19 mouse cellular contexts compared by ENCODE assay signal in the genomic region with DNA sequence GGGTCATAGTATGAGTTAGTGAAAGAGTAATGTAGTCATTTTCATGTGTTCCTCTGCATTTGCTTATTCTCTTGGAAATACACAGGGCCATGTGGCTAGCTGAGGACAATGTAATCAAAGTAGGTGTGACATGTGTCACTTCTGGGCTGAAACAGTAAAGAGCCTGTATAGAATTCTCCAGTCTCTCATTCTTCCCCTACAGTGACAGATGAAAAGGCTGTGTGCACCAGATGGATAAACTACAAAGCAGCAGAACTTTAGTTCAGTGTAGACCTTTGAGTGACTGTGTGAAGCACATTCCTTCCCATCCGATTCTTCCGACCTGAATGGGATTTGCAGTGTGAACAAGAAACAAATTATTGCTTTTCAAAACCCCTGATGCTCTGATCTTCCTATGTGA.
DNase-seq lines count a peak whose midpoint lies in the region; ATAC-seq and TF ChIP-seq lines count a peak whose summit lies in the region.
"Had no signal": no experiment of that assay in that cellular context is flagged by ENCODE, and none has a peak within 500 bp of the region (broad histone marks: within the 10 kb centered on the region; RNA-seq: fewer than 3 reads in every experiment).

No protein-coding gene starts in this region.

- 48% methylated on average over 2 of the region's 2 CpGs for WGBS in forebrain, embryonic 12.5 days
- 34% methylated on average over 2 of the region's 2 CpGs for WGBS in forebrain, embryonic 16.5 days
- 57% methylated on average over 2 of the region's 2 CpGs for WGBS in midbrain, embryonic 12.5 days
- 60% methylated on average over 2 of the region's 2 CpGs for WGBS in midbrain, postnatal 0 days

- no peak overlapping the region for H3K9ac ChIP-seq in forebrain, embryonic 12.5 days
- no peak overlapping the region for H3K9ac ChIP-seq in forebrain, embryonic 16.5 days (replicated peaks; ENCODE audit: low read depth, low read length)
- no peak overlapping the region for H3K9ac ChIP-seq in midbrain, embryonic 12.5 days (replicated peaks)
- H3K9ac ChIP-seq in midbrain, postnatal 0 days (replicated peaks; ENCODE audit: low read length, poor library complexity, severe bottlenecking), result no peak overlapping the region
- H3K9ac ChIP-seq: embryonic facial prominence, embryonic 12.5 days; forebrain, embryonic 13.5 days; forebrain, postnatal 0 days had no signal

- no peak for TF ChIP-seq CTCF in midbrain, postnatal 0 days (IDR thresholded peaks at IDR 0.05)

- no peak overlapping the region for H3K4me3 ChIP-seq in forebrain, embryonic 12.5 days (replicated peaks)
- no peak overlapping the region for H3K4me3 ChIP-seq in forebrain, embryonic 16.5 days (replicated peaks; ENCODE audit: low read length)
- no peak overlapping the region for H3K4me3 ChIP-seq in midbrain, embryonic 12.5 days
- no peak overlapping the region for H3K4me3 ChIP-seq in midbrain, postnatal 0 days (ENCODE audit: low read depth, low read length)
- H3K4me3 ChIP-seq: embryonic facial prominence, embryonic 10.5 days; embryonic facial prominence, embryonic 12.5 days; forebrain, embryonic 13.5 days had no signal

- peak; percentile 2 for DNase-seq in layer of hippocampus, adult 9-11 months
- no peak for DNase-seq in layer of hippocampus, adult 8-10 months (ENCODE audit: low spot score in 2 of 2)
- no peak for DNase-seq in midbrain, postnatal 0 days (ENCODE audit: low spot score)
- DNase-seq: adrenal gland, adult 2 months; adrenal gland, postnatal 10 days; adrenal gland, postnatal 25 days; cerebellum, adult 11-12 months; cerebellum, adult 2 months; cerebellum, adult 9-10 months; cerebellum, postnatal 10 days; cerebellum, postnatal 25 days; forebrain, postnatal 0 days had no signal

- no peak overlapping the region for H3K4me2 ChIP-seq in forebrain, embryonic 12.5 days
- no peak overlapping the region for H3K4me2 ChIP-seq in forebrain, embryonic 16.5 days (ENCODE audit: low read length)
- no peak overlapping the region for H3K4me2 ChIP-seq in midbrain, embryonic 12.5 days (replicated peaks)
- no peak overlapping the region for H3K4me2 ChIP-seq in midbrain, postnatal 0 days (ENCODE audit: low read depth, low read length, poor library complexity, severe bottlenecking)
- H3K4me2 ChIP-seq: embryonic facial prominence, embryonic 12.5 days; forebrain, embryonic 13.5 days had no signal

- no peaks in the 10 kb centered on the region for H3K27me3 ChIP-seq in forebrain, embryonic 12.5 days
- no peaks in the 10 kb centered on the region for H3K27me3 ChIP-seq in forebrain, embryonic 16.5 days (replicated peaks; ENCODE audit: control insufficient read depth, insufficient read depth, low read length)
- H3K27me3 ChIP-seq in midbrain, embryonic 12.5 days, result no peaks in the 10 kb centered on the region
- H3K27me3 ChIP-seq in midbrain, postnatal 0 days (ENCODE audit: insufficient read depth, low read length), result no peaks in the 10 kb centered on the region
- H3K27me3 ChIP-seq: embryonic facial prominence, embryonic 12.5 days; forebrain, embryonic 13.5 days had no signal

- H3K36me3 ChIP-seq in forebrain, embryonic 12.5 days (replicated peaks), result no peaks in the 10 kb centered on the region
- H3K36me3 ChIP-seq in forebrain, embryonic 16.5 days (ENCODE audit: control insufficient read depth, insufficient read depth), result no peaks in the 10 kb centered on the region
- no peaks in the 10 kb centered on the region for H3K36me3 ChIP-seq in midbrain, embryonic 12.5 days
- no peaks in the 10 kb centered on the region for H3K36me3 ChIP-seq in midbrain, postnatal 0 days (ENCODE audit: insufficient read depth, low read length)
- H3K36me3 ChIP-seq: embryonic facial prominence, embryonic 10.5 days; embryonic facial prominence, embryonic 12.5 days had no signal

- ATAC-seq in forebrain, embryonic 12.5 days (ENCODE audit: low FRiP score), result peak; percentile 53
- no peak for ATAC-seq in forebrain, embryonic 16.5 days
- peak; percentile 44; the same call in 1 of the 2 replicates for ATAC-seq in midbrain, embryonic 12.5 days (ENCODE audit: low FRiP score, low read depth)
- no peak for ATAC-seq in midbrain, postnatal 0 days (ENCODE audit: low FRiP score)
- no peak for ATAC-seq in megakaryocyte, adult 5-6 weeks (ENCODE audit: poor library complexity, severe bottlenecking)
- ATAC-seq: forebrain, embryonic 13.5 days; forebrain, postnatal 0 days had no signal

- no peaks in the 10 kb centered on the region for H3K4me1 ChIP-seq in forebrain, embryonic 12.5 days
- H3K4me1 ChIP-seq in forebrain, embryonic 16.5 days (replicated peaks; ENCODE audit: control insufficient read depth, insufficient read depth, low read length), result no peaks in the 10 kb centered on the region
- no peaks in the 10 kb centered on the region for H3K4me1 ChIP-seq in midbrain, embryonic 12.5 days
- no peaks in the 10 kb centered on the region for H3K4me1 ChIP-seq in midbrain, postnatal 0 days (ENCODE audit: insufficient read depth, low read length)
- H3K4me1 ChIP-seq: embryonic facial prominence, embryonic 10.5 days; embryonic facial prominence, embryonic 12.5 days; forebrain, embryonic 13.5 days had no signal

- H3K27ac ChIP-seq in forebrain, embryonic 12.5 days, result no peak overlapping the region
- no peak overlapping the region for H3K27ac ChIP-seq in forebrain, embryonic 16.5 days (ENCODE audit: low read length)
- H3K27ac ChIP-seq in midbrain, embryonic 12.5 days (replicated peaks), result no peak overlapping the region
- H3K27ac ChIP-seq in midbrain, postnatal 0 days (ENCODE audit: low read depth, low read length), result no peak overlapping the region
- H3K27ac ChIP-seq: embryonic facial prominence, embryonic 10.5 days; embryonic facial prominence, embryonic 12.5 days; forebrain, embryonic 13.5 days had no signal

- no peaks in the 10 kb centered on the region for H3K9me3 ChIP-seq in forebrain, embryonic 12.5 days
- H3K9me3 ChIP-seq in forebrain, embryonic 16.5 days (ENCODE audit: control insufficient read depth, low read length), result no peaks in the 10 kb centered on the region
- no peaks in the 10 kb centered on the region for H3K9me3 ChIP-seq in midbrain, embryonic 12.5 days
- H3K9me3 ChIP-seq in midbrain, postnatal 0 days (ENCODE audit: low read length), result no peaks in the 10 kb centered on the region
- H3K9me3 ChIP-seq: embryonic facial prominence, embryonic 10.5 days; embryonic facial prominence, embryonic 12.5 days; forebrain, embryonic 13.5 days had no signal

Comparison
In these comparisons a context has a peak if more than half of its experiments do, and no peak if none do; other contexts are left out.
1. ATAC-seq: peak in forebrain, embryonic 12.5 days (single experiment) and midbrain, embryonic 12.5 days (single experiment); none in forebrain, embryonic 16.5 days (single experiment), midbrain, postnatal 0 days (single experiment) and megakaryocyte, adult 5-6 weeks (single experiment).